Mouse (Mus musculus): ENCODE data around the gene Cep152. TPM values are rescaled to one million over a fixed set of nuclear protein-coding genes. Genes with fewer than 3 reads are reported as not detected.

Cep152 gene
- polyA plus RNA-seq, 1 experiment from 2014 or later: 3.7 TPM

GRCm38 (mm10) chr2:125644912-125645311 lies 20.0 kb upstream of the Cep152 start:
- H3K9me3 ChIP-seq (ENCODE audit: control insufficient read depth, low read length): no peaks in the 10 kb centered on the region
- H3K9ac ChIP-seq (ENCODE audit: low read depth, low read length): no peak overlapping the region
- no peak overlapping the region for H3K4me3 ChIP-seq (ENCODE audit: low read length)
- 81% methylated on average over 6 of the region's 6 CpGs for WGBS
- ATAC-seq: no peak
- H3K4me2 ChIP-seq (ENCODE audit: low read depth, low read length): no peak overlapping the region
- no peaks in the 10 kb centered on the region for H3K4me1 ChIP-seq (ENCODE audit: control insufficient read depth, insufficient read depth, low read length)
- H3K27me3 ChIP-seq (replicated peaks; ENCODE audit: control insufficient read depth, insufficient read depth, low read length): no peaks in the 10 kb centered on the region
- no peak overlapping the region for H3K27ac ChIP-seq (ENCODE audit: low read length)
- H3K36me3 ChIP-seq (ENCODE audit: control insufficient read depth, insufficient read depth, low read length): no peaks in the 10 kb centered on the region

GRCm38 (mm10) chr2:125637331-125637730 lies 12.4 kb upstream of the Cep152 start:
- Histone ChIP-seq H3K9me3 (ENCODE audit: control insufficient read depth, low read length) (no peaks in the 10 kb centered on the region), H3K9ac (ENCODE audit: low read depth, low read length) (no peak overlapping the region), H3K27ac (ENCODE audit: low read length) (no peak overlapping the region), H3K36me3 (ENCODE audit: control insufficient read depth, insufficient read depth, low read length) (no peaks in the 10 kb centered on the region), H3K4me3 (ENCODE audit: low read length) (no peak overlapping the region), H3K4me1 (ENCODE audit: control insufficient read depth, insufficient read depth, low read length) (no peaks in the 10 kb centered on the region), H3K4me2 (ENCODE audit: low read depth, low read length) (no peak overlapping the region), H3K27me3 (replicated peaks; ENCODE audit: control insufficient read depth, insufficient read depth, low read length) (no peaks in the 10 kb centered on the region)
- ATAC-seq: no peak
- 67% methylated on average over 7 of the region's 7 CpGs for WGBS

GRCm38 (mm10) chr2:125630010-125630409 lies 5.1 kb upstream of the Cep152 start:
- H3K36me3 ChIP-seq (ENCODE audit: control insufficient read depth, insufficient read depth, low read length): no peaks in the 10 kb centered on the region
- H3K9me3 ChIP-seq (ENCODE audit: control insufficient read depth, low read length): no peaks in the 10 kb centered on the region
- no peaks in the 10 kb centered on the region for H3K4me1 ChIP-seq (ENCODE audit: control insufficient read depth, insufficient read depth, low read length)
- WGBS: 94% methylated on average over 2 of the region's 2 CpGs
- H3K4me3 ChIP-seq (ENCODE audit: low read length): no peak overlapping the region
- H3K27me3 ChIP-seq (replicated peaks; ENCODE audit: control insufficient read depth, insufficient read depth, low read length): no peaks in the 10 kb centered on the region
- ATAC-seq: no peak
- no peak overlapping the region for H3K27ac ChIP-seq (ENCODE audit: low read length)
- no peak overlapping the region for H3K9ac ChIP-seq (ENCODE audit: low read depth, low read length)
- no peak overlapping the region for H3K4me2 ChIP-seq (ENCODE audit: low read depth, low read length)

- ATAC-seq: no peak
- Histone ChIP-seq H3K4me2 (ENCODE audit: low read depth, low read length) (no peak overlapping the region), H3K36me3 (ENCODE audit: control insufficient read depth, insufficient read depth, low read length) (no peaks in the 10 kb centered on the region), H3K4me3 (ENCODE audit: low read length) (no peak overlapping the region), H3K9ac (ENCODE audit: low read depth, low read length) (no peak overlapping the region), H3K9me3 (ENCODE audit: control insufficient read depth, low read length) (no peaks in the 10 kb centered on the region), H3K27me3 (replicated peaks; ENCODE audit: control insufficient read depth, insufficient read depth, low read length) (no peaks in the 10 kb centered on the region), H3K27ac (ENCODE audit: low read length) (no peak overlapping the region), H3K4me1 (ENCODE audit: control insufficient read depth, insufficient read depth, low read length) (peaks cover 6% of the 10 kb centered on the region)
- 74% methylated on average over 6 of the region's 6 CpGs for WGBS
Measured at GRCm38 (mm10) chr2:125628487-125628886, 3.6 kb upstream of the Cep152 start.

GRCm38 (mm10) chr2:125626536-125626935 lies 1.6 kb upstream of the Cep152 start:
- ATAC-seq: no peak

GRCm38 (mm10) chr2:125624127-125624685 lies 707 bp downstream of the Cep152 start:
- Histone ChIP-seq H3K4me3 (ENCODE audit: low read length) (peak overlapping the region; percentile 70), H3K36me3 (ENCODE audit: control insufficient read depth, insufficient read depth, low read length) (peaks cover 5% of the 10 kb centered on the region; the same call in 1 of the 2 replicates), H3K9me3 (ENCODE audit: control insufficient read depth, low read length) (no peaks in the 10 kb centered on the region), H3K27me3 (replicated peaks; ENCODE audit: control insufficient read depth, insufficient read depth, low read length) (no peaks in the 10 kb centered on the region), H3K4me2 (ENCODE audit: low read depth, low read length) (peak overlapping the region; percentile 53), H3K4me1 (ENCODE audit: control insufficient read depth, insufficient read depth, low read length) (peaks cover 6% of the 10 kb centered on the region), H3K9ac (ENCODE audit: low read depth, low read length) (peak overlapping the region; percentile 74), H3K27ac (ENCODE audit: low read length) (no peak overlapping the region)
- 6% methylated on average over 9 of the region's 9 CpGs for WGBS
- no peak for ATAC-seq

More at GRCm38 (mm10) chr2:125626536-125626935, 1.6 kb upstream of the Cep152 start:
- no peaks in the 10 kb centered on the region for H3K36me3 ChIP-seq (ENCODE audit: control insufficient read depth, insufficient read depth, low read length)
- 82% methylated on average over 4 of the region's 4 CpGs for WGBS
- H3K4me2 ChIP-seq (ENCODE audit: low read depth, low read length): no peak overlapping the region
- H3K4me3 ChIP-seq (ENCODE audit: low read length): no peak overlapping the region
- H3K9me3 ChIP-seq (ENCODE audit: control insufficient read depth, low read length): no peaks in the 10 kb centered on the region
- no peak overlapping the region for H3K27ac ChIP-seq (ENCODE audit: low read length)
- H3K4me1 ChIP-seq (ENCODE audit: control insufficient read depth, insufficient read depth, low read length): peaks cover 6% of the 10 kb centered on the region
- H3K9ac ChIP-seq (ENCODE audit: low read depth, low read length): no peak overlapping the region
- no peaks in the 10 kb centered on the region for H3K27me3 ChIP-seq (replicated peaks; ENCODE audit: control insufficient read depth, insufficient read depth, low read length)

- Histone ChIP-seq H3K4me2 (ENCODE audit: low read depth, low read length) (no peak overlapping the region), H3K9ac (ENCODE audit: low read depth, low read length) (no peak overlapping the region), H3K27me3 (replicated peaks; ENCODE audit: control insufficient read depth, insufficient read depth, low read length) (no peaks in the 10 kb centered on the region)
Measured at GRCm38 (mm10) chr2:125623211-125623610, 1.7 kb downstream of the Cep152 start.

GRCm38 (mm10) chr2:125620213-125620907 lies 4.6 kb downstream of the Cep152 start:
- H3K9me3 ChIP-seq (ENCODE audit: control insufficient read depth, low read length): no peaks in the 10 kb centered on the region
- peaks cover 9% of the 10 kb centered on the region for H3K4me1 ChIP-seq (ENCODE audit: control insufficient read depth, insufficient read depth, low read length)
- no peak overlapping the region for H3K4me3 ChIP-seq (ENCODE audit: low read length)
- H3K27me3 ChIP-seq (replicated peaks; ENCODE audit: control insufficient read depth, insufficient read depth, low read length): no peaks in the 10 kb centered on the region
- H3K27ac ChIP-seq (ENCODE audit: low read length): no peak overlapping the region
- H3K4me2 ChIP-seq (ENCODE audit: low read depth, low read length): no peak overlapping the region
- H3K36me3 ChIP-seq (ENCODE audit: control insufficient read depth, insufficient read depth, low read length): peaks cover 5% of the 10 kb centered on the region
- no peak for ATAC-seq
- WGBS: 71% methylated on average over 25 of the region's 25 CpGs
- H3K9ac ChIP-seq (ENCODE audit: low read depth, low read length): no peak overlapping the region

More at GRCm38 (mm10) chr2:125623211-125623610, 1.7 kb downstream of the Cep152 start:
- WGBS: 92% methylated on average over 15 of the region's 15 CpGs
- peaks cover 5% of the 10 kb centered on the region; the same call in 1 of the 2 replicates for H3K36me3 ChIP-seq (ENCODE audit: control insufficient read depth, insufficient read depth, low read length)
- H3K4me3 ChIP-seq (ENCODE audit: low read length): no peak overlapping the region
- H3K4me1 ChIP-seq (ENCODE audit: control insufficient read depth, insufficient read depth, low read length): peaks cover 6% of the 10 kb centered on the region
- H3K9me3 ChIP-seq (ENCODE audit: control insufficient read depth, low read length): no peaks in the 10 kb centered on the region
- no peak for ATAC-seq
- no peak overlapping the region for H3K27ac ChIP-seq (ENCODE audit: low read length)

- Histone ChIP-seq H3K4me3 (ENCODE audit: low read length) (no peak overlapping the region), H3K27ac (ENCODE audit: low read length) (no peak overlapping the region), H3K27me3 (replicated peaks; ENCODE audit: control insufficient read depth, insufficient read depth, low read length) (no peaks in the 10 kb centered on the region), H3K9me3 (ENCODE audit: control insufficient read depth, low read length) (no peaks in the 10 kb centered on the region), H3K4me2 (ENCODE audit: low read depth, low read length) (no peak overlapping the region), H3K4me1 (ENCODE audit: control insufficient read depth, insufficient read depth, low read length) (peaks cover 3% of the 10 kb centered on the region; the same call in 1 of the 2 replicates), H3K9ac (ENCODE audit: low read depth, low read length) (no peak overlapping the region), H3K36me3 (ENCODE audit: control insufficient read depth, insufficient read depth, low read length) (peaks cover 16% of the 10 kb centered on the region)
- WGBS: 61% methylated on average over 8 of the region's 8 CpGs
- ATAC-seq: peak; percentile 67
Measured at GRCm38 (mm10) chr2:125615858-125616424, 9.0 kb downstream of the Cep152 start.
